Mouse (Mus musculus) kidney, embryonic 14.5 days (tissue): ENCODE measurements around the gene Smtn. TPM values are rescaled to one million over a fixed set of nuclear protein-coding genes. Genes with fewer than 3 reads are reported as not detected.

ENCODE experiments used
- ATAC-seq: fragments of 200-750 bp; cut with Nextera tagmentation; 2 replicates; pipeline ENCODE4 v1.8.0; 2017; ENCODE audit warnings: moderate number of reproducible peaks, mild to moderate bottlenecking, moderate TSS enrichment, moderate library complexity; ENCODE audit not compliant: low FRiP score, low TSS enrichment
- H3K27ac ChIP-seq: fragments of 300-500 bp; sonication (generic); 2 replicates; pipeline ENCODE4 v1.5.1; 2014; ENCODE audit warnings: low read depth, mild to moderate bottlenecking, low read length, moderate library complexity, mixed read lengths
- H3K27me3 ChIP-seq: fragments of 300-500 bp; sonication (generic); 2 replicates; pipeline ENCODE4 v1.6.1; 2014; ENCODE audit warnings: mild to moderate bottlenecking, low read length; ENCODE audit not compliant: control insufficient read depth, insufficient read depth
- H3K36me3 ChIP-seq: fragments of 300-500 bp; sonication (generic); 2 replicates; pipeline ENCODE4 v1.6.1; 2014; ENCODE audit warnings: low read length, mixed read lengths; ENCODE audit not compliant: control insufficient read depth, insufficient read depth
- H3K4me1 ChIP-seq: fragments of 300-500 bp; sonication (generic); 2 replicates; pipeline ENCODE4 v1.6.1; 2014; ENCODE audit warnings: low read length, mixed read lengths; ENCODE audit not compliant: control insufficient read depth, insufficient read depth
- H3K4me2 ChIP-seq: fragments of 300-500 bp; sonication (generic); replicated peaks from 2 replicates; pipeline ENCODE4 v1.6.1; 2014; ENCODE audit warnings: low read depth, mild to moderate bottlenecking, low read length
- H3K4me3 ChIP-seq: fragments of 300-500 bp; sonication (generic); 2 replicates; pipeline ENCODE4 v1.5.1; 2014; ENCODE audit warnings: mild to moderate bottlenecking, low read length
- H3K9ac ChIP-seq: fragments of 300-500 bp; sonication (generic); 2 replicates; pipeline ENCODE4 v1.6.1; 2014; ENCODE audit warnings: low read depth, mild to moderate bottlenecking, low read length, moderate library complexity
- H3K9me3 ChIP-seq: fragments of 300-500 bp; sonication (generic); 2 replicates; pipeline ENCODE4 v1.6.1; 2016; ENCODE audit warnings: low read length; ENCODE audit not compliant: control insufficient read depth
- whole genome bisulfite sequencing: fragments of 180-500 bp; shearing (Covaris S2); extraction: QIAGEN DNeasy Blood & Tissue Kit; methylation state at CpG from one replicate; pipeline ENCODE4 v1.1.7; 2014; 5-methylcytosine and 5-hydroxymethylcytosine counted together
- polyA plus RNA-seq: library from polyadenylated mRNA; unstranded; fragments of >200 nt; fragmentation: Nextera tagmentation; extraction: Ambion mirVana; gene quantifications from 2 replicates; pipeline ENCODE4 v1.2.1, GENCODE M21; 2014

Gene Smtn
- polyA plus RNA-seq = 51.8 and 70.7 TPM in 2 replicates

DNA sequence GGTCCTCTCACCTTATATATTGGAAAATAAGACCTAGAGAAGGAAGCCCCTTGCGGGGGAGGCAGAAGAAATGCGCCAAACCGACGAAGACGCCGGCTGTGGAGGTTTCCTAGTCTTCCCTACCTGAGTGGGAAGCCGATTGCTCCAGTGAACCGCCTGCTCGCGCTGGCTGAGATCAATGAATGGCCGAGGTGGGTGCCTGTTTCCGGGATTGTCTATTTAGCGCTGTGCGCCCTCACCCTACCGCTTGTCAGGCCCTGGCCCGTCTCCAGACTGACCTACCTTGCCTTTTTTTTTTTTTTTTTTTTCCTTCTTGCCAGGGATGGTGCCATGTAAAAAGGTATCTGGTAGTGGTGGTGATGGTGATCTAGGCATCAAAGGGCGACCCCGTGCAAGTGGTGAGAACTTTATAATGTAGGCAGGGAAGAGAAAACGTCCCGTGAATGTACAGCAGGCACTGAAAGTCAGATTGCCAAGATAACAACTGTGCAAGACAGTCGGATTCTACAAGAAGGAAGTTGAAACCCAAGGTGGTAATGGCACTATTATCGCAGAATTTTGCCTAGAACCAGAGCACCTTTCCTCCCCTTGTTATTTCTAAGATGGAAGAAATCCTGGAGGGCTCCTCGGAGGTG, at the start of gene Smtn:
Gene Smtn (minus strand): TSS at position 162 of the 635 bp plus-strand sequence.
- ATAC-seq = no peak
- H3K9ac ChIP-seq = peak within 1 kb of the TSS; percentile 68
- no peak within 1 kb of the TSS for H3K27ac ChIP-seq

GRCm38 (mm10) chr11:3588036-3588672, 47.7 kb upstream of the Smtn start:
- no peak for ATAC-seq
- Histone ChIP-seq H3K27ac (no peak overlapping the region), H3K36me3 (no peaks in the 10 kb centered on the region), H3K9me3 (no peaks in the 10 kb centered on the region), H3K4me3 (no peak overlapping the region), H3K27me3 (no peaks in the 10 kb centered on the region), H3K9ac (no peak overlapping the region), H3K4me1 (no peaks in the 10 kb centered on the region), H3K4me2 (no peak overlapping the region)
- WGBS = 78% methylated on average over 11 of the region's 11 CpGs

More for the DNA sequence above, at the start of gene Smtn:
- H3K4me1 ChIP-seq = peaks cover 28% of the 10 kb centered on the region
- H3K27me3 ChIP-seq = no peaks in the 10 kb centered on the region
- H3K36me3 ChIP-seq = 0 out of 2 replicates have a peak, but pooled peaks cover 4% of the 10 kb centered on the region
- H3K4me2 ChIP-seq = peak within 1 kb of the TSS; percentile 84
- 93% methylated on average over 23 of the region's 23 CpGs for WGBS
- H3K9me3 ChIP-seq = 0 out of 2 replicates have a peak, but pooled peaks cover 4% of the 10 kb centered on the region
- H3K4me3 ChIP-seq = peak within 1 kb of the TSS; percentile 68

DNA sequence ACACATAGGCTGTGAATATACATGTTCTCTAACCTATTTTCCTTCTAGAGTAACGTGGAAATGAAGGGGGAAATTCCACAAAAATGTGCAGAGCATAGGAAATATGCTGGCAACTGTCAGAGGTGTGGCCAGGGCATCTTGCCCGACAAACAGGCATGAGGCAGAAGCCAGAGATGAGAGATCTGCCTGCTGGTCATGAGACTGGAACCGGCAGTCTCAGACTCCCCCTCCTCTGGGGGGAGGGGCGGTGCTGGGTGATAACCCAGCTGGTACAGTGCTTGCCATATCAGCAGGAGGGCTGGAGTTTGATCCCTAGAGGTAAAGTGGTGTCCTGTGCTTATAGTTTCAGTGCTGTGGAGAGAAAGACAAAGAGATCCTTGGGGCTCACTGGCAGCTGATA, 46.9 kb upstream of the Smtn start:
- 34% methylated on average over 4 of the region's 4 CpGs for whole genome bisulfite sequencing
- Histone ChIP-seq H3K4me2 (no peak overlapping the region), H3K27ac (no peak overlapping the region), H3K9ac (no peak overlapping the region), H3K36me3 (no peaks in the 10 kb centered on the region), H3K9me3 (no peaks in the 10 kb centered on the region), H3K4me3 (no peak overlapping the region), H3K27me3 (no peaks in the 10 kb centered on the region), H3K4me1 (no peaks in the 10 kb centered on the region)
- ATAC-seq = no peak

DNA sequence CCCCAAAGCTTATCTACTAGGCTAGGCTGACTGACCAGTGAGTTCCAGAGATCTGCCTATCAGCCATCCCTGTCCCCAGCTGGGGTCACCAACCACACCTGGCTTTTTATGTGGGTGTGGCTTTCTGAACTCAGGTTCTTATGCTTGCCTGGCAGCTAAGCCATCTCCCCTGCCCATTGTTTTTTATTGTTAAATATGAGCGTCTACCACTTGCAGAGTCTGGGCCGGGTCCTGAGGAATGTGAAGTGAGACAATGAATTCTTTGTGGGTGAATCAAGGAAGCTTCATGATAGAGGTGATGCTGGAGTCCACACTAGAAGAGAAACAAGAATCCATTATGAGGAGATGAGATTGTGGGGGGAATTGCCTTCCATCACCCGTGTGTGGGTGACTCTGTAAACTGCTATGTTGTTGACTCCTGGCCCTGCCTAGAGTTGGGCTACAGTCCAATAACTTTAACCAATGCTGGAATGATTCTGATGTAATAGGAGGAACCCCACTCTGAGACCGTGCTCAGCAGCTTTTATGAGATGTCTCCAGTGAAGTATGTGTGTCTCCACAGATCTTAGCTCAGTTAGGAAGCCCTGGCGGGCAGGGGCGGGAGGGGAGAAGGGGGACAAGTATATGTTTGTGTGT, 45.7 kb upstream of the Smtn start:
- no peaks in the 10 kb centered on the region for H3K36me3 ChIP-seq

GRCm38 (mm10) chr11:3583127-3583526, 42.7 kb upstream of the Smtn start:
- Histone ChIP-seq H3K4me2 (no peak overlapping the region), H3K4me3 (no peak overlapping the region), H3K36me3 (no peaks in the 10 kb centered on the region), H3K9me3 (no peaks in the 10 kb centered on the region), H3K27ac (no peak overlapping the region), H3K27me3 (no peaks in the 10 kb centered on the region), H3K9ac (no peak overlapping the region), H3K4me1 (no peaks in the 10 kb centered on the region)
- 67% methylated on average over 5 of the region's 5 CpGs for WGBS
- ATAC-seq = no peak

More for the DNA sequence above, 45.7 kb upstream of the Smtn start:
- Histone ChIP-seq H3K4me1 (no peaks in the 10 kb centered on the region), H3K9ac (no peak overlapping the region), H3K27me3 (no peaks in the 10 kb centered on the region), H3K4me2 (no peak overlapping the region), H3K9me3 (no peaks in the 10 kb centered on the region), H3K27ac (no peak overlapping the region), H3K4me3 (no peak overlapping the region)
- ATAC-seq = no peak
- 64% methylated on average over 6 of the region's 6 CpGs for whole genome bisulfite sequencing

- Histone ChIP-seq H3K9ac (no peak overlapping the region), H3K4me3 (no peak overlapping the region), H3K27me3 (no peaks in the 10 kb centered on the region), H3K4me2 (no peak overlapping the region), H3K9me3 (no peaks in the 10 kb centered on the region), H3K4me1 (no peaks in the 10 kb centered on the region), H3K27ac (no peak overlapping the region), H3K36me3 (no peaks in the 10 kb centered on the region)
- 94% methylated on average over 4 of the region's 4 CpGs for WGBS
- no peak for ATAC-seq
Observed at GRCm38 (mm10) chr11:3581908-3582307, 41.5 kb upstream of the Smtn start.

DNA sequence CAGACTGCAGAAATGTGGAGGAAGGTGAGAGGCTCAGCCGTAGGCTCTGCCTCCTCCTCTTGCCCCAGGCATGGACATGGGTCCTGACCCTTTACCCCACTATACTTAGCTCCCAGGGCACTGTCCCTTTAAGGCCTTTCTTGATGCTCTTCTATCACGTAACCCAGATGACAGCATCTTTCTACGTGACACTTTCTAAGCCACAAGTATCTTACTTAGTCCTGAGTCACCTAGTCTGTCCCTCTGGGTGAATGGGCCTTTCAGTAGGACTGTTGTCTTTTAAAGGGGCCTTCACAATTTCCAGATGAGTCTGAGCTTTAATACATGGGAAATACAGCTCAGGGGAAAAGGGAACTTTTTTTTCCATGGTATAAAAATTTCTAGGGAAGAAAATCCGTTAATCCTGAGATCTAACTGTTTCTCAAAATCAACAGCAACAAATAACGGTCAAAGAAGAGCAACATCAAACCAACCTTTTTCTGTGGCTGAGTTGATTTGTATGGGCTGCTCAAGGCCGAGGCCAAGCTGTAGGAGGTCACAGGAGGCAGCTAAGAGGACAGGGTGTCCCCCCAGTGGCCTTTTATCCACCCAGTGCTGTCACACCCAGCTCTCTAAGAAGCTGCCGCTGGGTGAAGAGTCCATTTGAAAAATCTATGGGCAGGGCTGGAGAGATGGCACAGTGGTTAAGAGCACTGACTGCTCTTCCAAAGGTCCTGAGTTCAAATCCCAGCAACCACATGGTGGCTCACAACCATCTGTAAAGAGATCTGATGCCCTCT, 40.1 kb upstream of the Smtn start:
- no peak for ATAC-seq

GRCm38 (mm10) chr11:3578050-3578725, 37.8 kb upstream of the Smtn start:
- Histone ChIP-seq H3K9ac (no peak overlapping the region), H3K4me3 (no peak overlapping the region), H3K27ac (no peak overlapping the region), H3K9me3 (no peaks in the 10 kb centered on the region), H3K4me2 (no peak overlapping the region), H3K36me3 (no peaks in the 10 kb centered on the region), H3K27me3 (no peaks in the 10 kb centered on the region), H3K4me1 (peaks cover 20% of the 10 kb centered on the region)
- WGBS = 86% methylated on average over 10 of the region's 10 CpGs
- ATAC-seq = no peak

More for the DNA sequence above, 40.1 kb upstream of the Smtn start:
- 62% methylated on average over 7 of the region's 7 CpGs for WGBS
- Histone ChIP-seq H3K4me1 (0 out of 2 replicates have a peak, but pooled peaks cover 1% of the 10 kb centered on the region), H3K4me3 (no peak overlapping the region), H3K9ac (no peak overlapping the region), H3K36me3 (no peaks in the 10 kb centered on the region), H3K27me3 (no peaks in the 10 kb centered on the region), H3K27ac (no peak overlapping the region), H3K4me2 (no peak overlapping the region), H3K9me3 (no peaks in the 10 kb centered on the region)
